In the genomic region with DNA sequence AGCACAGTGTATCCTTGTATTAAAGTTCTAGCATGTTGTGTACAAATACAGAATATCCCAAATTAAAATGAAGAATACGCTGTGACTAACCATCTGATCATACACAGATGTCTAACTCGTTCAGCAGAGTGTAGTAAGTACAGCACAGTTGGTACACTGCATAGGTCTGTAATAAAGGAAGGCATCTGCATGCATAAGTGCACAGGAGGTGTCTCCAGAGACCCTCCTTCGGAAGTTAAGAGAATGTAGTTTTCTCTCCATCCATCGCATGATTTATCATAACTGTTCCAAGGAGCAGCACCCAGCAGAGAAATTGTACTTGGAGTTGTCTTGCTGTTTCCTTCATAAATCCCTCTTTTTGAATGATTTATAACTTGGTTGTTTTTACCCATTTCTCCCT, we compare ENCODE assay signal across 17 mouse cellular contexts.
"Had no signal": no experiment of that assay in that cellular context is flagged by ENCODE, and none has a peak within 500 bp of the region (broad histone marks: within the 10 kb centered on the region; RNA-seq: fewer than 3 reads in every experiment).

No protein-coding gene starts in this region.

- H3K27me3 ChIP-seq: liver, embryonic 13.5 days; liver, embryonic 15.5 days; lung, embryonic 15.5 days; midbrain, embryonic 12.5 days; neural tube, embryonic 12.5 days; stomach, embryonic 15.5 days had no signal

- H3K27ac ChIP-seq: liver, embryonic 13.5 days; liver, embryonic 15.5 days; lung, embryonic 15.5 days; midbrain, embryonic 12.5 days; neural tube, embryonic 12.5 days; stomach, embryonic 15.5 days; stomach, postnatal 0 days had no signal

- DNase-seq: liver, embryonic 13.5 days; liver, postnatal 0 days; lung, adult 2 months; lung, postnatal 4 days; midbrain, embryonic 14.5 days; right cerebral cortex, postnatal 14 days; thymus, adult 2 months; thymus, postnatal 25 days; thymus, postnatal 4 days had no signal

- H3K4me3 ChIP-seq: liver, embryonic 13.5 days; liver, embryonic 15.5 days; lung, embryonic 15.5 days; midbrain, embryonic 12.5 days; neural tube, embryonic 12.5 days; stomach, embryonic 15.5 days had no signal

- H3K4me2 ChIP-seq: liver, embryonic 13.5 days; liver, embryonic 15.5 days; lung, embryonic 15.5 days; midbrain, embryonic 12.5 days; neural tube, embryonic 12.5 days; stomach, embryonic 15.5 days had no signal

- H3K4me1 ChIP-seq: liver, embryonic 13.5 days; liver, embryonic 15.5 days; lung, embryonic 15.5 days; midbrain, embryonic 12.5 days; neural tube, embryonic 12.5 days; stomach, embryonic 15.5 days had no signal

- H3K36me3 ChIP-seq: liver, embryonic 13.5 days; liver, embryonic 15.5 days; lung, embryonic 15.5 days; midbrain, embryonic 12.5 days; neural tube, embryonic 12.5 days; stomach, embryonic 15.5 days had no signal

- H3K9ac ChIP-seq: liver, embryonic 13.5 days; liver, embryonic 15.5 days; liver, postnatal 0 days; lung, embryonic 15.5 days; midbrain, embryonic 12.5 days; neural tube, embryonic 12.5 days; stomach, embryonic 15.5 days had no signal

- H3K9me3 ChIP-seq: liver, embryonic 13.5 days; liver, embryonic 15.5 days; lung, embryonic 15.5 days; midbrain, embryonic 12.5 days; neural tube, embryonic 12.5 days; stomach, embryonic 15.5 days had no signal

- ATAC-seq: liver, postnatal 0 days; lung, postnatal 0 days; midbrain, embryonic 16.5 days had no signal
